Mouse (Mus musculus) liver, embryonic 14.5 days (tissue): ENCODE results near the gene Ccdc36. TPM values are rescaled to one million over a fixed set of nuclear protein-coding genes. Genes with fewer than 3 reads are reported as not detected.

ENCODE experiments used
- ATAC-seq: fragments of 200-750 bp; cut with Nextera tagmentation; 2 replicates; pipeline ENCODE4 v1.8.0; 2017; ENCODE audit warnings: moderate number of reproducible peaks, mild to moderate bottlenecking, moderate library complexity; ENCODE audit not compliant: insufficient read depth
- DNase-seq, 3 experiments: peaks; one replicate each; pipeline ENCODE4 v3.0.0-alpha.2; 2012 to 2013; ENCODE audit warnings: low read depth in 3 of 3, low spot score in 3 of 3
- H3K27ac ChIP-seq: fragments of 300-500 bp; sonication (generic); 2 replicates; pipeline ENCODE4 v1.5.1; 2014; ENCODE audit warnings: moderate library complexity, mild to moderate bottlenecking, control low read depth, inconsistent platforms
- H3K27me3 ChIP-seq: fragments of 300-500 bp; sonication (generic); 2 replicates; pipeline ENCODE4 v1.6.1; 2014; ENCODE audit warnings: mild to moderate bottlenecking, low read length, moderate library complexity; ENCODE audit not compliant: control insufficient read depth, insufficient read depth
- H3K36me3 ChIP-seq: fragments of 300-500 bp; sonication (generic); replicated peaks from 2 replicates; pipeline ENCODE4 v1.6.1; 2014; ENCODE audit warnings: low read depth; ENCODE audit not compliant: control insufficient read depth, insufficient read depth
- H3K4me1 ChIP-seq, 2 experiments: fragments of 200-500 bp in 1 of 2; fragments of 300-500 bp in 1 of 2; sonication (generic) in 1 of 2; replicated peaks; 2 replicates each; pipeline ENCODE4 v1.6.1; 2012 to 2014; ENCODE audit warnings: antibody characterized with exemption in 1 of 2, inconsistent platforms in 1 of 2, low read length in 1 of 2; ENCODE audit not compliant: control insufficient read depth in 2 of 2, insufficient read depth in 2 of 2
- H3K4me2 ChIP-seq: fragments of 300-500 bp; sonication (generic); 2 replicates; pipeline ENCODE4 v1.6.1; 2014; ENCODE audit warnings: low read depth, mild to moderate bottlenecking, control low read depth, moderate library complexity
- H3K4me3 ChIP-seq, 2 experiments: fragments of 200-500 bp in 1 of 2; fragments of 300-500 bp in 1 of 2; sonication (generic) in 1 of 2; 2 replicates each; pipeline ENCODE4 v1.5.1; 2012 to 2014; ENCODE audit warnings: low read depth in 2 of 2, low read length in 2 of 2, mild to moderate bottlenecking in 2 of 2, control low read depth in 1 of 2, inconsistent platforms in 1 of 2, moderate library complexity in 1 of 2; ENCODE audit not compliant: insufficient read depth in 1 of 2
- H3K9ac ChIP-seq: fragments of 300-500 bp; sonication (generic); replicated peaks from 2 replicates; pipeline ENCODE4 v1.6.1; 2014; ENCODE audit warnings: mild to moderate bottlenecking, control low read depth, moderate library complexity
- H3K9me3 ChIP-seq: fragments of 300-500 bp; sonication (generic); 2 replicates; pipeline ENCODE4 v1.6.1; 2016; ENCODE audit warnings: low read length, mixed read lengths; ENCODE audit not compliant: control insufficient read depth
- CTCF ChIP-seq: IDR thresholded peaks from 2 replicates; pipeline ENCODE4 v1.5.1; 2016; ENCODE audit warnings: antibody characterized with exemption, low read depth, control low read depth
- EP300 ChIP-seq: IDR thresholded peaks from 2 replicates; pipeline ENCODE4 v1.6.1; 2016; ENCODE audit warnings: antibody characterized with exemption, low read depth
- WGBS: fragments of 180-500 bp; shearing (Covaris S2); extraction: QIAGEN DNeasy Blood & Tissue Kit; methylation state at CpG from one replicate; pipeline ENCODE4 v1.1.7; 2014; ENCODE audit not compliant: insufficient replicate concordance; 5-methylcytosine and 5-hydroxymethylcytosine counted together
- polyA plus RNA-seq, 2 experiments: library from polyadenylated mRNA; depleted of rRNA in 1 of 2; stranded (reverse) in 1 of 2; unstranded in 1 of 2; fragments of >200 nt; fragmentation: Nextera tagmentation in 1 of 2; extraction: Ambion mirVana in 1 of 2; gene quantifications; 2 replicates each; pipeline versions ENCODE4 v1.2.1 to v1.2.3; 2012 to 2014

Ccdc36 gene
- polyA plus RNA-seq (2012; rRNA removed) (0.12 and 0.20 TPM in 2 replicates), polyA plus RNA-seq (2014; fragmentation: Nextera tagmentation; extraction: Ambion mirVana) (0.24 and 0.27 TPM in 2 replicates)

GRCm38 (mm10) chr9:108428384-108428783 lies at the start of gene Ccdc36:
Gene Ccdc36 (minus strand): TSS chr9:108428484.
- Histone ChIP-seq H3K27me3 (no peaks in the 10 kb centered on the region), H3K36me3 (no peaks in the 10 kb centered on the region), H3K27ac (no peak within 1 kb of the TSS), H3K9ac (no peak within 1 kb of the TSS), H3K4me2 (no peak within 1 kb of the TSS), H3K4me1 (peaks cover 0 to 2% of the 10 kb centered on the region in 2 experiments; a peak in 1 of 4 replicates), H3K4me3 (no peak within 1 kb of the TSS), H3K9me3 (no peaks in the 10 kb centered on the region)
- ATAC-seq (no peak), DNase-seq (no peak)
- no peak for TF ChIP-seq CTCF
- TF ChIP-seq EP300: no peak

- Histone ChIP-seq H3K27me3 (no peaks in the 10 kb centered on the region; the same call in 1 of the 2 replicates), H3K9ac (no peak overlapping the region), H3K4me3 (no peak overlapping the region), H3K4me1 (peaks cover 0 to 6% of the 10 kb centered on the region in 2 experiments; a peak in 1 of 4 replicates), H3K36me3 (no peaks in the 10 kb centered on the region), H3K27ac (no peak overlapping the region), H3K9me3 (no peaks in the 10 kb centered on the region), H3K4me2 (no peak overlapping the region)
- ATAC-seq: no peak
- WGBS: 33% methylated on average over 1 of the region's 1 CpGs
- no peak for TF ChIP-seq EP300
- TF ChIP-seq CTCF: peak; percentile 29
- DNase-seq: no peak
These were observed 46.2 kb upstream of the Ccdc36 start for GRCm38 (mm10) chr9:108474528-108474927.

GRCm38 (mm10) chr9:108469845-108470244 lies 41.6 kb upstream of the Ccdc36 start:
- WGBS: 54% methylated on average over 4 of the region's 4 CpGs
- Histone ChIP-seq H3K4me3 (no peak overlapping the region), H3K4me1 (no peaks in the 10 kb centered on the region), H3K9me3 (no peaks in the 10 kb centered on the region), H3K4me2 (no peak overlapping the region), H3K27ac (no peak overlapping the region), H3K27me3 (no peaks in the 10 kb centered on the region), H3K36me3 (peaks cover 3% of the 10 kb centered on the region; the same call in 1 of the 2 replicates), H3K9ac (no peak overlapping the region)
- ATAC-seq (no peak), DNase-seq (no peak)
- no peak for TF ChIP-seq CTCF
- TF ChIP-seq EP300: no peak

- no peaks in the 10 kb centered on the region for H3K4me1 ChIP-seq
- H3K4me2 ChIP-seq: no peak overlapping the region
- WGBS: 69% methylated on average over 5 of the region's 5 CpGs
- no peaks in the 10 kb centered on the region for H3K27me3 ChIP-seq
- H3K9me3 ChIP-seq: no peaks in the 10 kb centered on the region
- peaks cover 3% of the 10 kb centered on the region; the same call in 1 of the 2 replicates for H3K36me3 ChIP-seq
- no peak overlapping the region for H3K9ac ChIP-seq
- TF ChIP-seq EP300 (no peak), CTCF (no peak)
- ATAC-seq (no peak), DNase-seq (no peak)
- H3K4me3 ChIP-seq: no peak overlapping the region
- H3K27ac ChIP-seq: no peak overlapping the region
These were observed 41.1 kb upstream of the Ccdc36 start for GRCm38 (mm10) chr9:108469430-108469829.

- H3K9ac ChIP-seq: no peak overlapping the region
- peaks cover 15% of the 10 kb centered on the region for H3K36me3 ChIP-seq
- H3K4me3 ChIP-seq: no peak overlapping the region
- DNase-seq: no peak
- no peak for ATAC-seq
- H3K4me2 ChIP-seq: no peak overlapping the region
- no peak overlapping the region for H3K27ac ChIP-seq
- no peaks in the 10 kb centered on the region for H3K27me3 ChIP-seq
- H3K4me1 ChIP-seq: peaks cover 7 to 10% of the 10 kb centered on the region in 2 experiments
- TF ChIP-seq EP300 (no peak), CTCF (no peak)
- no peaks in the 10 kb centered on the region for H3K9me3 ChIP-seq
- 65% methylated on average over 2 of the region's 2 CpGs for WGBS
These were observed 37.9 kb upstream of the Ccdc36 start for GRCm38 (mm10) chr9:108466219-108466618.
